Mouse (Mus musculus) neural tube, embryonic 14.5 days (tissue): Measurements from ENCODE around the gene H13. TPM values are rescaled to one million over a fixed set of nuclear protein-coding genes. Genes with fewer than 3 reads are reported as not detected.
"Not testable (repeated sequence)": the region's sequence is repeated elsewhere in the genome, so short reads cannot be mapped to it uniquely, and the experiment has no call there.

Experiments
- ATAC-seq: fragments of 200-750 bp; cut with Nextera tagmentation; 2 replicates; pipeline ENCODE4 v1.8.0; 2017; ENCODE audit warnings: low read depth, mild to moderate bottlenecking, moderate TSS enrichment, moderate library complexity
- H3K27ac ChIP-seq: fragments of 300-500 bp; sonication (generic); 2 replicates; pipeline ENCODE4 v1.5.1; 2014; ENCODE audit warnings: low read depth, mild to moderate bottlenecking, control low read depth, low read length, moderate library complexity, mixed read lengths
- H3K27me3 ChIP-seq: fragments of 300-500 bp; sonication (generic); 2 replicates; pipeline ENCODE4 v1.6.1; 2014; ENCODE audit warnings: low read length; ENCODE audit not compliant: control insufficient read depth, insufficient read depth
- H3K36me3 ChIP-seq: fragments of 300-500 bp; sonication (generic); 2 replicates; pipeline ENCODE4 v1.6.1; 2014; ENCODE audit warnings: low read length, mixed read lengths; ENCODE audit not compliant: control insufficient read depth, insufficient read depth
- H3K4me1 ChIP-seq: fragments of 300-500 bp; sonication (generic); 2 replicates; pipeline ENCODE4 v1.6.1; 2014; ENCODE audit warnings: low read length; ENCODE audit not compliant: control insufficient read depth, insufficient read depth
- H3K4me2 ChIP-seq: fragments of 300-500 bp; sonication (generic); 2 replicates; pipeline ENCODE4 v1.6.1; 2014; ENCODE audit warnings: mild to moderate bottlenecking, low read depth, low read length, control low read depth
- H3K4me3 ChIP-seq: fragments of 300-500 bp; sonication (generic); 2 replicates; pipeline ENCODE4 v1.5.1; 2014; ENCODE audit warnings: low read depth, low read length, control low read depth, mixed read lengths
- H3K9ac ChIP-seq: fragments of 300-500 bp; sonication (generic); replicated peaks from 2 replicates; pipeline ENCODE4 v1.6.1; 2014; ENCODE audit warnings: low read depth, mild to moderate bottlenecking, control low read depth, low read length, mixed read lengths
- H3K9me3 ChIP-seq: fragments of 300-500 bp; sonication (generic); 2 replicates; pipeline ENCODE4 v1.6.1; 2016; ENCODE audit warnings: low read length; ENCODE audit not compliant: control insufficient read depth
- WGBS: fragments of 180-500 bp; shearing (Covaris S2); extraction: QIAGEN DNeasy Blood & Tissue Kit; methylation state at CpG from one replicate; pipeline ENCODE4 v1.1.7; 2014; 5-methylcytosine and 5-hydroxymethylcytosine counted together
- polyA plus RNA-seq: library from polyadenylated mRNA; unstranded; fragments of >200 nt; fragmentation: Nextera tagmentation; extraction: Ambion mirVana; gene quantifications from 2 replicates; pipeline ENCODE4 v1.2.1, GENCODE M21; 2014

Gene H13
- polyA plus RNA-seq, 1 experiment from 2014 or later, result 160 TPM

DNA sequence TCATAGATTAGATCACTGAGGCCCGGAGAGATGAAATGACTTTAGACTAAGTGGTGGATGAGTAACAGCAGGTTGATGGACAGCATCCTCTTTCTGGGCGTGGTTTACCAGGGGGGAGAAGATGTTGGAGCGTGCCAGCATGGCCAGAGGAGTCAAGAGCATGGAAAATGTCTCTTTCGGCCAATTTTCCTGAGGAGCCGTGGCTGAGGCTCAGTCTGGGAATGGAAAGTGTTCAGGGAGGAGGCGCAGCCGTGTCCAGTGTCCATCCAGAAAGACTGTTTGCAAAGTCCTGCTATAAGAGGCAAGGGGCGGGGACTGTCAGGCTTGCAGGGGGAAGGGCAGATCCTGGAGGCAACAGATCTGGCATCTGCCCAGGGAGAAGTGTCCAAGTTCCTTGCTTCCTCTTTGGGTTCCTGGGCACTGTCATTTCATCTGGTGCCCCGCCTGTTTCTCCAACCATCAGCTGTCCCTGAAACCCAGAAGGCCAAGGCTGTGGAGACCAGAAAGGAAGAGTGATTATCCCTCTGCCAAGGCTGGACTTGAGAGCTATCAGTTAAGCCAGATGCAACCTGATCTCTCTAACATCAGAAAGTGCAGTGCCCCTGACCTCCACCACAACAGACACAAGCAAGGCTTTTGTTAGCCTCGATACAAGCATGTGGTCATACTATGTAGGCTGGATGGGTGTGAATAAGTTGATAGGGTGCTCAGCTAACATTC, 16.2 kb upstream of the H13 start:
- H3K4me3 ChIP-seq, result no peak overlapping the region
- ATAC-seq, result no peak
- WGBS, result 75% methylated on average over 10 of the region's 10 CpGs
- no peaks in the 10 kb centered on the region for H3K27me3 ChIP-seq
- no peak overlapping the region for H3K27ac ChIP-seq
- no peaks in the 10 kb centered on the region for H3K36me3 ChIP-seq
- H3K9me3 ChIP-seq, result no peaks in the 10 kb centered on the region
- no peak overlapping the region for H3K9ac ChIP-seq
- H3K4me2 ChIP-seq, result no peak overlapping the region
- peaks cover 6% of the 10 kb centered on the region; the same call in 1 of the 2 replicates for H3K4me1 ChIP-seq

DNA sequence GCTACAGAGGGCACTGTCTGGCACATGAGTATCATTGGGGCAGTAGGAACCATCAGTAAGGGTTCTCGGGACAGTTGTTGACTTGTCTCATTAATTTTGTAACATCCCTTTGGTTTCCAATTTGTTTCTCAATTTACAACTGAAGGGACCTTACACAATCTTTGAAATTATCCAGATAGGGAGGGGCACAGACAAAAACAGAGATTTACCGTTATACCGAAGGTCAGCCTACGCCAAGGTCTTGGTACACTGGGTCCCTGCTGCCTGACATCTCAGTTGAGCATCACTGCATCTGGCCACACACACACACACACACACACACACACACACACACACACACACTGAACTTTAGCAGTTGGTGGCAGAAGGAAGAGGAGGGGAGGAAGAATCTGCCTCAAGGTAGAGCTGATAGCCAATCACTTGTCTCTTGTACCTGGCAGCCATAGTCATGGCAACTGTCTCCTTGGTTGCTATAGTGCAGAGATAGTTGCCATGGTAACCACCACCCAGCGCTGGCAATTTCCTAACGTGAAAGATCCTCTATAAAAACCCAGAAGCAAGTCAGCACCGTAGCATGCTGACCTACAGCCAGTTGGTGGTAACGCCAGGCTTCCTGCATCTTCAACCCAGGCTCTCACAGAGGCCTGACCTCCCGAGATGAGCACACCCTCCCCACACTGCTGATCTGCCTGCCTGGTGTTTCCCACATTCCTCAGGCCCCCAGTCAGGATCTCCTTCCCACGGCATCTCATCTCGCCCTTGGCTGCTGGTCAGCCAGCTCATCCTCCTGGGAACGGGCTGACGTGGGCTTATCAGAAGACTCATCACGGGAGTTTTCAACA, 15.2 kb upstream of the H13 start:
- no peak overlapping the region for H3K9ac ChIP-seq
- H3K27ac ChIP-seq, result peak overlapping the region; percentile 76
- H3K4me1 ChIP-seq, result peaks cover 6% of the 10 kb centered on the region; the same call in 1 of the 2 replicates
- peak; percentile 93 for ATAC-seq
- H3K9me3 ChIP-seq, result no peaks in the 10 kb centered on the region
- H3K27me3 ChIP-seq, result no peaks in the 10 kb centered on the region
- H3K4me2 ChIP-seq, result peak overlapping the region; percentile 17; the same call in 1 of the 2 replicates
- 41% methylated on average over 14 of the region's 14 CpGs for WGBS
- no peaks in the 10 kb centered on the region for H3K36me3 ChIP-seq
- no peak overlapping the region for H3K4me3 ChIP-seq

DNA sequence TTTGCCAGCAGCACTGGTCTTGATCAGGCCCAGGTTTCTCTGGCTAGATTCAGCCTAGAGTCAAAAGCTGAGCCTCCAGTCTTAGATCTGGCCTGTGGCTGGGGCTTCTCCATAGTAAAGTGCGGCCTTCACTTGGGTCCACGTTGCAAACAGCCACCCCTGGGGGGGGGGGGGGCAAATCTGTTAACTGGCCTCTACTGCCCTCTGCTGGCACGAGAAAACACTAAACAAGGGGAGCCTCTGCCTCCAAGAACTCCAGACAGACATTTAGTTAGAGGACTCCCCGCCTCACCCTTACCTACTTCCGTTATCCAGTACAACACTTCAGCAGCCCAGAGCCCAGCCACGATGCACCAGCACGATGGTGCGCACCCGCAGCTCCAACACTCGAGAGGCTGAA, 11.9 kb upstream of the H13 start:
- H3K4me1 ChIP-seq, result peaks cover 6% of the 10 kb centered on the region; the same call in 1 of the 2 replicates
- no peak overlapping the region for H3K4me2 ChIP-seq
- 59% methylated on average over 10 of the region's 10 CpGs for WGBS
- H3K9ac ChIP-seq, result no peak overlapping the region
- ATAC-seq, result no peak
- no peak overlapping the region for H3K27ac ChIP-seq
- H3K9me3 ChIP-seq, result no peaks in the 10 kb centered on the region
- no peaks in the 10 kb centered on the region for H3K27me3 ChIP-seq
- H3K4me3 ChIP-seq, result no peak overlapping the region
- no peaks in the 10 kb centered on the region for H3K36me3 ChIP-seq

DNA sequence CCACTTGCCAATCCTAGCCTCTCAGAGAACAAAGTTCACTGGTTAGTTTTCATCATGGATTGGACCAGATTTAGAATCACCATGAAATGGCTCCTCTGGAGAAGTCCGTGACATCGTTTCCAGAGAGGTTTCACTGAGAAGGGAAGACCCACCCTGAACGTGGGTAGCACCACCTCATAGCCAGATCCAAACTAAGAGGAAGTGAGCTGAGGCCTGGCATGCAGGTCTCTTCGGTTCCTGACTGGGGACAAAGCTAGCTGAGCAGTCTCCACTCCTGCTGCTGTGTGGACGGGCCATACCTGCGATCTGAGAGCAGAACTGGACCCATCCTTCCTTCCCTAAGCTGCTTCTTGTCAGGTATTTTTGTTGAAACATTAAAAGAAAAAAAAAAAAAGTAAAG, 8.1 kb upstream of the H13 start:
- Histone ChIP-seq H3K9me3 (no peaks in the 10 kb centered on the region), H3K27ac (no peak overlapping the region), H3K4me2 (no peak overlapping the region), H3K4me1 (no peaks in the 10 kb centered on the region), H3K9ac (no peak overlapping the region), H3K27me3 (no peaks in the 10 kb centered on the region), H3K36me3 (no peaks in the 10 kb centered on the region), H3K4me3 (no peak overlapping the region)
- ATAC-seq, result no peak
- WGBS, result 86% methylated on average over 6 of the region's 6 CpGs

DNA sequence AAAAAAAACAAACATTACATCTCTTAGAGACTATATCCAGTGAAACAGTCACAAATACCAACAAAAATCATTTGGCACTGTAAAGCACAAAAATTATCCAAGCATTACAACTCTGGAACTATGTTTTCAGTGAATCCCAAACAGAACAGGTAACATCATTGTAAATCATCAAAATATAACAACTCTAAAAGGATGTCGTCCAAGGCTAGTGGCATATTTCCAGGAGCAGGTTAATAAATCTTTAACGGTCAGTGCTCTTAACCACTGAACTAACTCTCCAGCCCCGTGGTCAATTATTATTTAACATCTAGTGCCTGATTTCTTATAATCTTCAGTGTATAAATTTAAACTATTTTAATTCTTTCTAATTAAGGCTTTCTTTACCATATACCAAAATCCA, 3.1 kb upstream of the H13 start:
- 68% methylated on average over 3 of the region's 3 CpGs for WGBS
- H3K4me2 ChIP-seq, ATAC-seq: not testable (repeated sequence)

DNA sequence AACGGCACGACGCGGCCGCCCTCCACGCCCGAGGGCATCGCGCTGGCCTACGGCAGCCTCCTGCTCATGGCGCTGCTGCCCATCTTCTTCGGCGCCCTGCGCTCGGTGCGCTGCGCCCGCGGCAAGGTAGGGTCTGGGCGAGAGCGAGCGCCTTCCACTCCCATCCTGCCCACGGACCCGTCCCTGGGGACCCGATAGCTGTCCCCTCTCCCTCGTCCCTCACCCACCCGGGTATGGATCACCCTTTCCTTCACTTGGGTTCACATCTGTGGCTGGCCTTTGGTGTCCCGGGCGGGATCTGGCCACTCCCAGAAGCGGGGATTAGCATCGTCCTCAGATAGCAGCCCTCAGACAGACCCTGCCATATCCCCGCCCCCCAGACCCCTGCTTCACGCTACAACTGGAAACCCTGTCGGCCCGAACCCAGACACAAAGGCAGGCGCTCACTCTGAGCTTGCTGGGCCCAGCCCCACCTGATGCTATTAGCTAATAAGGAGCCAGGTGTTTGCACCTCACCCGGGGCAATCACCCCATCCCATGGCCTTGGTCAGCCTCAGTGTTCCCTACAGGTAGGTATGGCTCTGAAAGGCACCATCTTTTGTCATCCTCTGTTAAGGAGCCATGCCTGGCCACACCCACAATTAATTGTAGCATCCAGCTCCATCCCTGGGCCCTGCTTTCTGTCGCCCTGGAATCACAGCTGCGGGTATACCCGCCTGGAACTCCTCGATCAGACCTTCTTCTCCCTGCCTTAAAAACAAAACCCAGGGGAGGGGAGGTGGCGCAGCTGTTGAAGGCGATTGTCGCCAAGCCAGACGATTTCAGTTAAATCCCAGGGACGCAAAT, 601 bp downstream of the H13 start:
- H3K27ac ChIP-seq, result peak overlapping the region; percentile 97
- H3K4me3 ChIP-seq, result peak overlapping the region; percentile 94
- H3K36me3 ChIP-seq, result peaks cover 15% of the 10 kb centered on the region
- ATAC-seq, result peak; percentile 79
- H3K4me1 ChIP-seq, result peaks cover 28% of the 10 kb centered on the region
- H3K9me3 ChIP-seq, result no peaks in the 10 kb centered on the region
- H3K27me3 ChIP-seq, result no peaks in the 10 kb centered on the region
- H3K9ac ChIP-seq, result peak overlapping the region; percentile 97
- H3K4me2 ChIP-seq, result peak overlapping the region; percentile 97
- under 1% methylated on average over 44 of the region's 46 CpGs for WGBS

More for the DNA sequence above, 3.1 kb upstream of the H13 start:
- not testable (repeated sequence) for H3K27me3 ChIP-seq, H3K27ac ChIP-seq, H3K36me3 ChIP-seq, H3K9ac ChIP-seq, H3K4me1 ChIP-seq, H3K9me3 ChIP-seq, H3K4me3 ChIP-seq

DNA sequence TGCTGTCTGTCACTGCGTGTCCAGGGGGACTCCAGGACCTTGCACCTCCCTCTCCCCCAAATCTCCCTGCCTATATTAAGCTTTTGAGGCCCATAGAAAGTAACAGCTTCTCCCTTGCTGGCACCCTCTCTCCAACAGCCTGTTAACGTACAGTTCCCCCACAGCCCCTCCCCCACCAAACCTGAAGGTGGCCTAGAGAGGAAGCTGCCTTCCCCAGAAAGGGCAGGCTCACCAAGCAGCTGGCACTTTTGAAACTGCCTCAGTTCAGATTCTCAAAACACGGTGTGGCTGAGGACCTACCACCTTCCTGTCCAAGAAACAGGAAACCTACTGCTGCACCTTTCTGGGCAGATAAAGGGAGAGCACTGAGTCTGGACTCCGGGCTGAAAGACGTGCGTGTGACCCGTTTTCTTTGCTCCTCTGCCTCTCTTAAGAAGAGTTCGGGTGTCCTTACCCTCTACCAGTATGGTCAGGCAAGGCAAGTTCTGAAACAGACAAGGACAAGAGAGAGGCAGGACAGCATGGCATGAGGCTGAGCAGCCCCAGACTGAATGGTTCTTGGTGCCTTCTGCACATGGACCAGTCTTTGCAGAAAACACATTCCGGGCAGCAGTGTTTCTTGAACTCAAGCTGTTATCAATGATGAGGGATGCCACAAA, 1.9 kb downstream of the H13 start:
- H3K27ac ChIP-seq, result peak overlapping the region; percentile 97
- H3K4me1 ChIP-seq, result peaks cover 28% of the 10 kb centered on the region
- H3K36me3 ChIP-seq, result peaks cover 24% of the 10 kb centered on the region
- H3K9ac ChIP-seq, result peak overlapping the region; percentile 97
- H3K4me3 ChIP-seq, result peak overlapping the region; percentile 94
- no peaks in the 10 kb centered on the region for H3K9me3 ChIP-seq
- peak overlapping the region; percentile 97 for H3K4me2 ChIP-seq
- WGBS, result 61% methylated on average over 9 of the region's 9 CpGs
- no peaks in the 10 kb centered on the region for H3K27me3 ChIP-seq
- no peak for ATAC-seq

DNA sequence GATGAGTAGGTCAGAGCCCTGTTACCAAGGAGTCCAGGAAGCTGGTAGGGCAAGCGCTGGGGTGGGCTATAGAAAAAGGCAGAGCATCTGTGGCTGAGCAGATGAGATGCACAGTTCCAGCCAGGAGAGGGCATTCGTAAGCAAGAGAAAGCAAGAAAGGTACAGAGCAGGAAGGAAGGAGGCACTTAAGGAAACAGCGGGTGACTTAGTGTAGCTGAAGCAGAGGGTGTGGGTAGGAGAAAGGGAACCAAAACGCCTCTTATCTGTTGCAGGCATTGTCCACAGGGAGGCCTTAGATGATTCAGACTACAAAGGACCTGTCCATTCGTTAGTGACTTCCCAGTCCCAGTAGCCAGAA, 2.4 kb downstream of the H13 start:
- H3K4me1 ChIP-seq, result peaks cover 28% of the 10 kb centered on the region
- WGBS, result 30% methylated on average over 5 of the region's 5 CpGs
- ATAC-seq, result peak; percentile 42

More for the DNA sequence above, 2.4 kb downstream of the H13 start:
- H3K9me3 ChIP-seq, result no peaks in the 10 kb centered on the region
- H3K36me3 ChIP-seq, result peaks cover 25% of the 10 kb centered on the region
- H3K27me3 ChIP-seq, result no peaks in the 10 kb centered on the region
- peak overlapping the region; percentile 94 for H3K4me3 ChIP-seq
- peak overlapping the region; percentile 48 for H3K27ac ChIP-seq
- H3K9ac ChIP-seq, result peak overlapping the region; percentile 97
- peak overlapping the region; percentile 97 for H3K4me2 ChIP-seq
